Mouse (Mus musculus) kidney, postnatal 25 days (tissue): ENCODE data around the gene Slc35f4.

Experiments used
- DNase-seq, 2 experiments: peaks; one replicate each; pipeline ENCODE4 v3.0.0; 2021; ENCODE audit warnings: mixed read lengths in 2 of 2

Gene Slc35f4

GRCm38 (mm10) chr14:49525931-49526291 lies at the start of gene Slc35f4:
Slc35f4 (minus strand) TSS chr14:49526046.
- no peak for DNase-seq

GRCm38 (mm10) chr14:49568369-49568768 lies 42.5 kb upstream of the Slc35f4 start:
- no peak for DNase-seq

- DNase-seq = no peak
These were observed 34.9 kb upstream of the Slc35f4 start for GRCm38 (mm10) chr14:49560706-49561105.

GRCm38 (mm10) chr14:49540104-49540503 lies 14.3 kb upstream of the Slc35f4 start:
- peak; percentile 35 to 43 for DNase-seq

- peak; percentile 76 to 78 for DNase-seq
These were observed 493 bp downstream of the Slc35f4 start for GRCm38 (mm10) chr14:49525176-49525930.

- no peak for DNase-seq
These were observed 1.2 kb downstream of the Slc35f4 start for GRCm38 (mm10) chr14:49524665-49525064.

GRCm38 (mm10) chr14:49515096-49515665 lies 10.7 kb downstream of the Slc35f4 start:
- no peak for DNase-seq

GRCm38 (mm10) chr14:49514137-49514536 lies 11.7 kb downstream of the Slc35f4 start:
- DNase-seq = no peak

GRCm38 (mm10) chr14:49495192-49495591 lies 30.7 kb downstream of the Slc35f4 start:
- no peak for DNase-seq

- no peak for DNase-seq
These were observed 32.1 kb downstream of the Slc35f4 start for GRCm38 (mm10) chr14:49493793-49494192.

GRCm38 (mm10) chr14:49492506-49492905 lies 33.3 kb downstream of the Slc35f4 start:
- DNase-seq = no peak

GRCm38 (mm10) chr14:49476602-49477001 lies 49.2 kb downstream of the Slc35f4 start:
- DNase-seq = no peak

GRCm38 (mm10) chr14:49461761-49462160 lies 64.1 kb downstream of the Slc35f4 start:
- no peak for DNase-seq

- no peak for DNase-seq
These were observed 65.0 kb downstream of the Slc35f4 start for GRCm38 (mm10) chr14:49460799-49461198.

GRCm38 (mm10) chr14:49454283-49454914 lies 71.4 kb downstream of the Slc35f4 start:
- no peak for DNase-seq

GRCm38 (mm10) chr14:49453782-49454181 lies 72.1 kb downstream of the Slc35f4 start:
- no peak for DNase-seq

- no peak for DNase-seq
These were observed 78.2 kb downstream of the Slc35f4 start for GRCm38 (mm10) chr14:49447669-49448068.

- DNase-seq = no peak
These were observed 79.4 kb downstream of the Slc35f4 start for GRCm38 (mm10) chr14:49446461-49446860.

GRCm38 (mm10) chr14:49436811-49437210 lies 89.0 kb downstream of the Slc35f4 start:
- DNase-seq = no peak

GRCm38 (mm10) chr14:49431821-49432220 lies 94.0 kb downstream of the Slc35f4 start:
- DNase-seq = no peak

GRCm38 (mm10) chr14:49392482-49392881 lies 133.4 kb downstream of the Slc35f4 start:
- DNase-seq = peak in 1 of 2 experiments; percentile 2

- no peak for DNase-seq
These were observed 163.7 kb downstream of the Slc35f4 start for GRCm38 (mm10) chr14:49362161-49362560.

GRCm38 (mm10) chr14:49355561-49355960 lies 170.3 kb downstream of the Slc35f4 start:
- no peak for DNase-seq

- peak; percentile 62 to 89 for DNase-seq
These were observed 177.0 kb downstream of the Slc35f4 start for GRCm38 (mm10) chr14:49348897-49349250.
